Mouse (Mus musculus): ENCODE data around the gene Ppil1. TPM values are rescaled to one million over a fixed set of nuclear protein-coding genes. Genes with fewer than 3 reads are reported as not detected.

The Ppil1 gene
- polyA plus RNA-seq, 1 experiment, result 36.8 TPM

GRCm38 (mm10) chr17:29245725-29246124 lies 18.3 kb downstream of the Ppil1 start:
- Histone ChIP-seq H3K4me3 (ENCODE audit: insufficient read depth, low read length) (no peak overlapping the region), H3K4me1 (ENCODE audit: control insufficient read depth, insufficient read depth, low read length) (peaks cover 2% of the 10 kb centered on the region; the same call in 1 of the 2 replicates), H3K27ac (ENCODE audit: insufficient read depth, low read length) (no peak overlapping the region)
- no peak for TF ChIP-seq POLR2A (IDR thresholded peaks at IDR 0.05; ENCODE audit: low read depth, low read length)
- TF ChIP-seq CTCF (IDR thresholded peaks at IDR 0.05; ENCODE audit: borderline replicate concordance, insufficient read depth, low read length), result no peak

GRCm38 (mm10) chr17:29244912-29245311 lies 19.1 kb downstream of the Ppil1 start:
- Histone ChIP-seq H3K27ac (ENCODE audit: insufficient read depth, low read length) (no peak overlapping the region), H3K4me3 (ENCODE audit: insufficient read depth, low read length) (no peak overlapping the region), H3K4me1 (ENCODE audit: control insufficient read depth, insufficient read depth, low read length) (peaks cover 2% of the 10 kb centered on the region; the same call in 1 of the 2 replicates)
- TF ChIP-seq POLR2A (IDR thresholded peaks at IDR 0.05; ENCODE audit: low read depth, low read length) (no peak), CTCF (IDR thresholded peaks at IDR 0.05; ENCODE audit: borderline replicate concordance, insufficient read depth, low read length) (no peak)

GRCm38 (mm10) chr17:29238421-29238945 lies 25.5 kb downstream of the Ppil1 start:
- TF ChIP-seq CTCF (IDR thresholded peaks at IDR 0.05; ENCODE audit: borderline replicate concordance, insufficient read depth, low read length) (no peak), POLR2A (IDR thresholded peaks at IDR 0.05; ENCODE audit: low read depth, low read length) (no peak)
- Histone ChIP-seq H3K4me1 (ENCODE audit: control insufficient read depth, insufficient read depth, low read length) (no peaks in the 10 kb centered on the region), H3K4me3 (ENCODE audit: insufficient read depth, low read length) (no peak overlapping the region), H3K27ac (ENCODE audit: insufficient read depth, low read length) (no peak overlapping the region)

- TF ChIP-seq CTCF (IDR thresholded peaks at IDR 0.05; ENCODE audit: borderline replicate concordance, insufficient read depth, low read length), result no peak
- no peak for TF ChIP-seq POLR2A (IDR thresholded peaks at IDR 0.05; ENCODE audit: low read depth, low read length)
- peak within 1 kb of the TSS; percentile 27 for H3K4me3 ChIP-seq (ENCODE audit: insufficient read depth, low read length)
- H3K4me1 ChIP-seq (ENCODE audit: control insufficient read depth, insufficient read depth, low read length), result no peaks in the 10 kb centered on the region
- H3K27ac ChIP-seq (ENCODE audit: insufficient read depth, low read length), result no peak within 1 kb of the TSS
Observed at GRCm38 (mm10) chr17:29237772-29238420, 26.1 kb downstream of the Ppil1 start, which contains the start of gene Cpne5. Cpne5 (minus strand) TSS chr17:29238167.

- Histone ChIP-seq H3K4me1 (ENCODE audit: control insufficient read depth, insufficient read depth, low read length) (no peaks in the 10 kb centered on the region), H3K4me3 (ENCODE audit: insufficient read depth, low read length) (peak overlapping the region; percentile 27), H3K27ac (ENCODE audit: insufficient read depth, low read length) (no peak overlapping the region)
- no peak for TF ChIP-seq CTCF (IDR thresholded peaks at IDR 0.05; ENCODE audit: borderline replicate concordance, insufficient read depth, low read length)
- TF ChIP-seq POLR2A (IDR thresholded peaks at IDR 0.05; ENCODE audit: low read depth, low read length), result no peak
Observed at GRCm38 (mm10) chr17:29237267-29237771, 26.7 kb downstream of the Ppil1 start.

- no peak overlapping the region for H3K27ac ChIP-seq (ENCODE audit: insufficient read depth, low read length)
- no peak for TF ChIP-seq CTCF (IDR thresholded peaks at IDR 0.05; ENCODE audit: borderline replicate concordance, insufficient read depth, low read length)
- H3K4me3 ChIP-seq (ENCODE audit: insufficient read depth, low read length), result no peak overlapping the region
- H3K4me1 ChIP-seq (ENCODE audit: control insufficient read depth, insufficient read depth, low read length), result no peaks in the 10 kb centered on the region
Observed at GRCm38 (mm10) chr17:29236111-29236510, 27.9 kb downstream of the Ppil1 start.

GRCm38 (mm10) chr17:29231109-29231508 lies 32.9 kb downstream of the Ppil1 start:
- no peak overlapping the region for H3K27ac ChIP-seq (ENCODE audit: insufficient read depth, low read length)
- no peak for TF ChIP-seq POLR2A (IDR thresholded peaks at IDR 0.05; ENCODE audit: low read depth, low read length)
- no peak for TF ChIP-seq CTCF (IDR thresholded peaks at IDR 0.05; ENCODE audit: borderline replicate concordance, insufficient read depth, low read length)
- H3K4me3 ChIP-seq (ENCODE audit: insufficient read depth, low read length), result no peak overlapping the region
- H3K4me1 ChIP-seq (ENCODE audit: control insufficient read depth, insufficient read depth, low read length), result no peaks in the 10 kb centered on the region

GRCm38 (mm10) chr17:29220631-29221030 lies 43.4 kb downstream of the Ppil1 start:
- Histone ChIP-seq H3K27ac (ENCODE audit: insufficient read depth, low read length) (no peak overlapping the region), H3K4me3 (ENCODE audit: insufficient read depth, low read length) (no peak overlapping the region), H3K4me1 (ENCODE audit: control insufficient read depth, insufficient read depth, low read length) (no peaks in the 10 kb centered on the region)
- no peak for TF ChIP-seq CTCF (IDR thresholded peaks at IDR 0.05; ENCODE audit: borderline replicate concordance, insufficient read depth, low read length)
- TF ChIP-seq POLR2A (IDR thresholded peaks at IDR 0.05; ENCODE audit: low read depth, low read length), result no peak

GRCm38 (mm10) chr17:29218017-29218416 lies 46.0 kb downstream of the Ppil1 start:
- no peaks in the 10 kb centered on the region for H3K4me1 ChIP-seq (ENCODE audit: control insufficient read depth, insufficient read depth, low read length)
- H3K27ac ChIP-seq (ENCODE audit: insufficient read depth, low read length), result no peak overlapping the region
- H3K4me3 ChIP-seq (ENCODE audit: insufficient read depth, low read length), result no peak overlapping the region
- TF ChIP-seq CTCF (IDR thresholded peaks at IDR 0.05; ENCODE audit: borderline replicate concordance, insufficient read depth, low read length) (no peak), POLR2A (IDR thresholded peaks at IDR 0.05; ENCODE audit: low read depth, low read length) (no peak)

GRCm38 (mm10) chr17:29216078-29216477 lies 47.9 kb downstream of the Ppil1 start:
- no peak overlapping the region for H3K27ac ChIP-seq (ENCODE audit: insufficient read depth, low read length)
- TF ChIP-seq POLR2A (IDR thresholded peaks at IDR 0.05; ENCODE audit: low read depth, low read length) (no peak), CTCF (IDR thresholded peaks at IDR 0.05; ENCODE audit: borderline replicate concordance, insufficient read depth, low read length) (no peak)
- H3K4me1 ChIP-seq (ENCODE audit: control insufficient read depth, insufficient read depth, low read length), result no peaks in the 10 kb centered on the region
- no peak overlapping the region for H3K4me3 ChIP-seq (ENCODE audit: insufficient read depth, low read length)

Data from embryonic fibroblast, embryonic 13.5 days (primary cell).